Comparison of ENCODE assay signal across 20 mouse cellular contexts in genomic region chr5:100672403-100672802, GRCm38 (mm10). TPM values are rescaled to one million over a fixed set of nuclear protein-coding genes. Genes with fewer than 3 reads are reported as not detected.
DNase-seq lines count a peak whose midpoint lies in the region; ATAC-seq and TF ChIP-seq lines count a peak whose summit lies in the region.
"Had no signal": no experiment of that assay in that cellular context is flagged by ENCODE, and none has a peak within 500 bp of the region (broad histone marks: within the 10 kb centered on the region; RNA-seq: fewer than 3 reads in every experiment).

No protein-coding gene starts in this region.

- TF ChIP-seq POLR2A in lung, adult 2 months (IDR thresholded peaks at IDR 0.05; ENCODE audit: borderline replicate concordance, extremely low read depth, low read depth, low read length) = no peak

- TF ChIP-seq CTCF in lung, embryonic 14.5 days (IDR thresholded peaks at IDR 0.05; ENCODE audit: low read depth) = no peak
- no peak for TF ChIP-seq CTCF in lung, adult 2 months (IDR thresholded peaks at IDR 0.05; ENCODE audit: insufficient read depth, low read length)
- TF ChIP-seq CTCF in left cerebral cortex, adult 2 months (IDR thresholded peaks at IDR 0.05) = no peak

- 69% methylated on average over 4 of the region's 4 CpGs for WGBS in lung, embryonic 14.5 days
- WGBS in lung, adult 2 months = 75% methylated on average over 4 of the region's 4 CpGs
- WGBS in liver, embryonic 13.5 days (ENCODE audit: insufficient replicate concordance) = 68% methylated on average over 4 of the region's 4 CpGs

- intact Hi-C loops in left cerebral cortex, adult 2 months (cut with DNase I) = loop anchor here (5.0 kb wide), 3 partner anchors 95 to 125 kb away; partner anchors contain the start of genes Helq and Mrps18c

- no peak for ATAC-seq in lung, embryonic 14.5 days (ENCODE audit: insufficient read depth)
- ATAC-seq in liver, embryonic 13.5 days (ENCODE audit: low read depth) = no peak
- ATAC-seq: midbrain, embryonic 15.5 days had no signal

- DNase-seq in cerebellum, adult 9-11 months = peak; percentile 16
- DNase-seq in cerebellum, adult 11 months = no peak
- no peak for DNase-seq in lung, embryonic 14.5 days
- DNase-seq in lung, adult 2 months = no peak
- no peak for DNase-seq in liver, embryonic 13.5 days
- DNase-seq in retina, postnatal 1 day = no peak
- no peak for DNase-seq in right cerebral cortex, postnatal 36 days (ENCODE audit: low spot score in 2 of 2)
- DNase-seq in left cerebral cortex, adult 2 months (ENCODE audit: extremely low spot score in 1 of 2, low spot score in 2 of 2) = no peak
- DNase-seq: adrenal gland, postnatal 14 days; gastrocnemius, postnatal 14 days; kidney, adult 11 months; kidney, postnatal 14 days; left cerebral cortex, postnatal 4 days; lung, postnatal 4 days; right cerebral cortex, adult 18-20 months; thymus, postnatal 36 days had no signal

- H3K4me1 ChIP-seq in lung, embryonic 14.5 days (ENCODE audit: insufficient read depth) = peaks cover 8% of the 10 kb centered on the region; the same call in 1 of the 2 replicates
- H3K4me1 ChIP-seq in lung, adult 2 months (ENCODE audit: control insufficient read depth, insufficient read depth, low read length) = peaks cover 7% of the 10 kb centered on the region
- H3K4me1 ChIP-seq in liver, embryonic 13.5 days (replicated peaks) = peaks cover 35% of the 10 kb centered on the region

- peak overlapping the region; percentile 80; the same call in 1 of the 2 replicates for H3K4me2 ChIP-seq in lung, embryonic 14.5 days
- H3K4me2 ChIP-seq in liver, embryonic 13.5 days = peak overlapping the region; percentile 85

- no peaks in the 10 kb centered on the region for H3K27me3 ChIP-seq in lung, embryonic 14.5 days (ENCODE audit: insufficient read depth, low read length)
- no peaks in the 10 kb centered on the region for H3K27me3 ChIP-seq in liver, embryonic 13.5 days
- H3K27me3 ChIP-seq: embryonic facial prominence, embryonic 15.5 days; hindbrain, embryonic 12.5 days; midbrain, embryonic 15.5 days had no signal

- H3K36me3 ChIP-seq in lung, embryonic 14.5 days (ENCODE audit: insufficient read depth) = peaks cover 13% of the 10 kb centered on the region
- peaks cover 24% of the 10 kb centered on the region for H3K36me3 ChIP-seq in liver, embryonic 13.5 days
- H3K36me3 ChIP-seq: embryonic facial prominence, embryonic 15.5 days; midbrain, embryonic 15.5 days had no signal

- H3K27ac ChIP-seq in lung, embryonic 14.5 days (ENCODE audit: low read depth) = no peak overlapping the region
- no peak overlapping the region for H3K27ac ChIP-seq in liver, embryonic 13.5 days
- no peak overlapping the region for H3K27ac ChIP-seq in left cerebral cortex, adult 2 months
- H3K27ac ChIP-seq: embryonic facial prominence, embryonic 15.5 days; forebrain, embryonic 12.5 days; hindbrain, embryonic 12.5 days; midbrain, embryonic 15.5 days had no signal

- H3K9ac ChIP-seq in lung, embryonic 14.5 days = no peak overlapping the region
- 0 out of 2 replicates have a peak overlapping the region, but pooled peaks have one; percentile 85 for H3K9ac ChIP-seq in liver, embryonic 13.5 days
- H3K9ac ChIP-seq: embryonic facial prominence, embryonic 15.5 days; hindbrain, embryonic 12.5 days had no signal

- H3K9me3 ChIP-seq in lung, embryonic 14.5 days (ENCODE audit: low read depth, low read length) = no peaks in the 10 kb centered on the region
- no peaks in the 10 kb centered on the region for H3K9me3 ChIP-seq in liver, embryonic 13.5 days (replicated peaks)
- H3K9me3 ChIP-seq: embryonic facial prominence, embryonic 15.5 days; forebrain, embryonic 12.5 days; hindbrain, embryonic 12.5 days; midbrain, embryonic 15.5 days had no signal

- no peak overlapping the region for H3K4me3 ChIP-seq in lung, embryonic 14.5 days (ENCODE audit: low read depth, low read length)
- no peak overlapping the region for H3K4me3 ChIP-seq in lung, adult 2 months (replicated peaks; ENCODE audit: extremely low read depth, low read depth, low read length)
- H3K4me3 ChIP-seq in liver, embryonic 13.5 days (replicated peaks) = peak overlapping the region; percentile 81; the same call in 1 of the 2 replicates
- H3K4me3 ChIP-seq in left cerebral cortex, adult 2 months = no peak overlapping the region

RNA-seq across cellular contexts. Expression of gene Coq2, which starts 2.5 kb away (rescaled TPM):
- polyA plus RNA-seq in lung, embryonic 14.5 days (2014; fragmentation: Nextera tagmentation; extraction: Ambion mirVana) = 68.7 and 70.9 TPM in 2 replicates
- polyA plus RNA-seq in lung, adult 2 months (2012; rRNA removed) = 67.7 and 97.9 TPM in 2 replicates
- 28.9 and 30.2 TPM in 2 replicates for polyA plus RNA-seq in liver, embryonic 13.5 days (2015; fragmentation: Nextera tagmentation; extraction: Ambion mirVana)
- 10 to 100 TPM; 76.4 to 77.0 TPM for total RNA-seq in left cerebral cortex, adult 2 months (2021)

RNA-seq across cellular contexts. Expression of gene Hpse, which starts 47.1 kb away (rescaled TPM):
- polyA plus RNA-seq in lung, embryonic 14.5 days (2014; fragmentation: Nextera tagmentation; extraction: Ambion mirVana) = 3.2 and 3.4 TPM in 2 replicates
- 4.0 and 5.9 TPM in 2 replicates for polyA plus RNA-seq in lung, adult 2 months (2012; rRNA removed)
- 1.9 and 2.0 TPM in 2 replicates for polyA plus RNA-seq in liver, embryonic 13.5 days (2015; fragmentation: Nextera tagmentation; extraction: Ambion mirVana)
- 1 to 10 TPM; 1.9 to 2.4 TPM for total RNA-seq in left cerebral cortex, adult 2 months (2021)
